Mouse (Mus musculus): ENCODE results near the gene Mapkapk5.
"Not testable (repeated sequence)": the region's sequence is repeated elsewhere in the genome, so short reads cannot be mapped to it uniquely, and the experiment has no call there.

Mapkapk5 gene

GRCm38 (mm10) chr5:121503231-121503630, 42.5 kb downstream of the Mapkapk5 start, which contains the start of gene Adam1b:
Adam1b (minus strand) TSS chr5:121503435.
- DNase-seq (ENCODE audit: extremely low spot score, low read depth, low spot score): no peak

DNA sequence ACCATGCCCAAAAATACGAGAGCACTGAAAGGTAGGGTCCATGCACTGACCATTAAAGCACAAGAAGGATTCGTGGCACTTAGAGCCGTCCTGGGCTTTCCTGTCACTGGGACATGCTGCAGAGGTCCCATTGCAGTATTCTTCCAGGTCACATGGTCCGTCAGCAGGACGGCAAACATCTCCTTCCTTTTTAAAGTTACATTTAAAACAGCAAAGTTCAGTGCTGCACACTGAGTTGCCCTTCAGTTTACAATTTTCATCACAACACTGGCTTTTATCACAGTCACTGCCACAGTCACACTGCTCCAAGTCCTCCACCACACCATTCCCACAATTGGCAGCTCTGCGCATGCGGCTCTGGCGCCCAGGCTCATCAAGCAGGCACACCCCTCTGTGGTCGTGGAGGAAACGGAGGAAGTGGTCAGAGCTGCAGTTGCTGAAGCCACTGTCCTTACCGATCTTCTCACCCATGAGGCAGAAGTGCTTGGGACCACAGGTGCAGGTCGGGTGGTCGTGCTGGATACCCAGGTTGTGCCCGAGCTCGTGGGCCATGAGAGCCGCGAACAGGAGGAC, 44.2 kb downstream of the Mapkapk5 start:
- DNase-seq (ENCODE audit: extremely low spot score, low read depth, low spot score): not testable (repeated sequence)

DNA sequence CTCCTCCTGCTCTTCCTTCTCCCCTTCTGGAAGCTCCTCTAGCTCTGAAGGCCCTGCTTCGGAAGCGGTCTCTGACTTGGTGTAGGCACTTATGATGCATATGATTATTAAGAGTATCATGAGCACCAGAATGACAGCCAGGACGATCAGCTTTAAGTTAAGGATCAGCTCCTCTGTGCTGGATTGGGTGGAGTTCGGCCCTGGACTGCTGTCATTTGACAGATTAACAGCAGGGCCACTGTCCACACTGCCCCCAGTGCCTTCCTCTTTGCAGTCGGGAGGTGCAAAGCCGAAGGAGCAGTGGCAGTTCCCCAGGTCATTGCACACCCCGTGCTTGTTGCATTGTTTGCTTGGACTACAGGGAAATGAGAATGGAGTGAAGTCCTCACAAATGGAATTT, 45.0 kb downstream of the Mapkapk5 start:
- no peak for DNase-seq (ENCODE audit: extremely low spot score, low read depth, low spot score)

- no peak for DNase-seq (ENCODE audit: extremely low spot score, low read depth, low spot score)
Observed at GRCm38 (mm10) chr5:121493305-121493704, 52.4 kb downstream of the Mapkapk5 start.

GRCm38 (mm10) chr5:121484801-121485200, 60.9 kb downstream of the Mapkapk5 start:
- DNase-seq (ENCODE audit: extremely low spot score, low read depth, low spot score): no peak

DNA sequence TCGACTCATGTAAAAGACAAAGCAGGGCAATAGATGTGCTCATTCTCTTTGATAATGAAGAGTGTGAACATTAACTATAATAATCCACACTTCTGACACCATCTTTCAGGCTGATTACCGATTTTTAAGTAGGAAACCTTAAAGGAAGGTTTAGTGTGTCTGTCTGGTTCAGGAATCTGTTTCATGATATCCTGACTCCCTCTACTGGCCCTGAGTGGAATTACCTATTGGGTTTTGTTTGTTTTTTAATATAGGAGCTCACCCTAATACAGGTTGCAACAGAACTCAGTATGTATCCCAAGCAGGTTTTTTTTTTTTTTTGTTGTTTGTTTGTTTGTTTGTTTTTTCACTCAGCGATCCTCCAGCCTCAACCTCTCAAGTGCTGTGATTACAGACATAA, 68.0 kb downstream of the Mapkapk5 start:
- DNase-seq (ENCODE audit: extremely low spot score, low read depth, low spot score): no peak

DNA sequence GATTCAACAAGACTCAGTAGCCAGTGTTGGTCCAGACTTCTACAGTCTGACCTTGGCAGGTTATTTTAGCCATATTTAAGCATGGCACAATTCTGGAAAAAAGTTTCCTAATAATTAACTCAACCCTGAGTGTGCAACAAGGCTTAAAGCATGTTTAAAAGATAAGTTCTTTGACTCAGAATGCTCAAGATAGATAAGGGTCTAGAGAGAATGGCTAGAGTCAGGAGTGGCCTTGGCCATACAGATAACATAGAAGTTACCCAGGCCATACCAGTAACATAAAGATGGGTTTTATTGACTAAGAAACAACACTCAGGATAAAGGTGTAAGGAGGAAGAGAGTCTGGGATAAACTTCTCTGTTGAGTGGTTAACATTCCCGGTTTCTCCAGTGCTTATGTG, 69.7 kb downstream of the Mapkapk5 start:
- DNase-seq (ENCODE audit: extremely low spot score, low read depth, low spot score): no peak
